Mouse (Mus musculus) G1E (cell line): ENCODE results near the gene Xdh.

Experiments
- CTCF ChIP-seq: IDR thresholded peaks from 2 replicates; pipeline ENCODE4 v1.5.1; 2012; ENCODE audit warnings: low read depth, low read length, inconsistent platforms, mixed read lengths
- GATA1 ChIP-seq: IDR thresholded peaks from 2 replicates; pipeline ENCODE4 v1.6.1; 2012; ENCODE audit warnings: borderline replicate concordance, low read length, inconsistent platforms, mixed read lengths

DNA sequence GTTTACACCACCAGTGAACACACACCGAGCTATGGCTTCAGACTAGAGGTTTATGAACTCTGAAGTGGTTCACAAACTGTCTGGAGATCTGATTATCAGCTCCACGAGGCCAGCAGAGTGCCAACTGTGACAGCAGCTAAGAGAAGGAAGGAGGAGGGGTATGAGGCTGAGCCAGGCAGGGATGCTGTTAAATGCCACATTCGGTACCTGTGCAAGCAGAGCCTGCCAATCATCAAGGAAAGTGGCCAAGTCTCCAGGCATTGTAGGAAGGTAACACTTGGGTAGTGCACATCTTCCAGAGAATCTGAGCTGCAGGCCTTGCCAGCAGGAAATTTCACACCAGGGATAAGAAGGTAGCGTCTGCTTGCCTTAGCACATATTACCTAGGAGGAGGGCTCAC lies 15.7 kb downstream of the Xdh start:
- no peak for TF ChIP-seq CTCF
- no peak for TF ChIP-seq GATA1
